Mouse (Mus musculus) lung, adult 18-20 months (tissue): Measurements from ENCODE around the gene Zcwpw1.
A peak's percentile ranks its signal among the peaks of the same experiment; 100 is the strongest.

ENCODE experiments used
- DNase-seq, 2 experiments: peaks; one replicate each; pipeline ENCODE4 v3.0.0; 2022; ENCODE audit warnings: mixed read lengths in 2 of 2

Zcwpw1 gene

GRCm38 (mm10) chr5:137756106-137756505 lies 31.5 kb upstream of the Zcwpw1 start:
- DNase-seq: no peak

GRCm38 (mm10) chr5:137756882-137757661 lies 30.5 kb upstream of the Zcwpw1 start:
- peak; percentile 82 to 87 for DNase-seq

- no peak for DNase-seq
Observed at GRCm38 (mm10) chr5:137757887-137758286, 29.7 kb upstream of the Zcwpw1 start.

DNA sequence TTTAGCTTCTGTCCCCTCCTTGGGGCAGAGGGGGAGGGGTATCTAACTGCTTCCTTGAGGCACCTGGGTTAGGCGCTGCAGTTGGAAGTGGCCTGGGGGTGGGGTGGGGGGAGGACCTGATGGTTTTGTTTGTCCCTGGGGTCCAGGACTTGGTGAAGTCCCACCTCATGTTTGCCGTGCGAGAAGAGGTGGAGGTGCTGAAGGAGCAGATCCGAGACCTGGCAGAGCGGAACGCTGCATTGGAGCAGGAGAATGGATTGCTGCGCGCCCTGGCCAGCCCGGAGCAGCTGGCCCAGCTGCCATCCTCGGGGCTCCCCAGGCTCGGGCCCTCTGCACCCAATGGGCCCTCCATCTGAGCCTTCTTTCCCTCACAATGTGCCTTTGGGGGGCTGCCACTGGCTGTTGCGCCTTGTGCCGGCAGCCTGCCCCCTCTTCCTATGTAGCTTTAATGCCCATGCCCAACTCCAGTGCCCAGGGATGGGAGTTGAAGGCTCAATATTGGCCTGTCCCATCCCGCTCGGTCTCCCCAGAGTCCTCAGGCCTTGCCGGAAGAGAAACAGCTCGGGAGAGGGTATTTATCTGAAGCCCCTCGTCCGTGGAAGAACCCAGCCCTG lies 28.6 kb upstream of the Zcwpw1 start:
- no peak for DNase-seq

- peak; percentile 89 to 93 for DNase-seq
Observed at GRCm38 (mm10) chr5:137759971-137760412, 27.6 kb upstream of the Zcwpw1 start.

GRCm38 (mm10) chr5:137764609-137765340 lies 22.8 kb upstream of the Zcwpw1 start:
- DNase-seq: no peak

DNA sequence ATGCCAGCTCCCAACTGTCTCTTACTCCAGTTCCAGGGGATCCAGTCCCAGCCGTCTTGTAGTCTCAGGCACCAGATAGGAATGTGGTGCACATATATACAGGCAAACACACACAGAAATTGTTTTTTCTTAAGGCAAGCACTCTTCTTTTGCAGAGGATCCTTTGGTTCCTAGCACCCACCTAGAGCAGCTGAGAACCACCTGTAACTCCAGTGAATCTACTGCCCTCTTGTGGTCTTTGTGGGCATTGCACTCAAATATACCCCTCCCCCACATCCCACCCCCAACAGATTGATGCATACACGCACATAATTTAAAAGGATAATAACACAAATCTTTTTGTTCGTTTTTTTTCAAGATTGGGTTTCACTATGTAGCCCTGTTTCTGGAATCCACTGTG lies 21.3 kb upstream of the Zcwpw1 start:
- DNase-seq: no peak

- DNase-seq: no peak
Observed at GRCm38 (mm10) chr5:137768475-137768874, 19.1 kb upstream of the Zcwpw1 start.

- DNase-seq: no peak
Observed at GRCm38 (mm10) chr5:137770709-137771108, 16.9 kb upstream of the Zcwpw1 start.

GRCm38 (mm10) chr5:137772755-137773154 lies 14.8 kb upstream of the Zcwpw1 start:
- DNase-seq: no peak

GRCm38 (mm10) chr5:137775587-137776290 lies 11.9 kb upstream of the Zcwpw1 start:
- no peak for DNase-seq

- peak; percentile 44 to 64 for DNase-seq
Observed at GRCm38 (mm10) chr5:137776408-137776918, 11.1 kb upstream of the Zcwpw1 start.

GRCm38 (mm10) chr5:137777267-137777845 lies 10.2 kb upstream of the Zcwpw1 start:
- no peak for DNase-seq

- peak; percentile 96 to 97 for DNase-seq
Observed at GRCm38 (mm10) chr5:137778635-137779034, 9.0 kb upstream of the Zcwpw1 start, which contains the start of gene Ppp1r35. Gene Ppp1r35, plus strand, starts transcription at chr5:137778849.

DNA sequence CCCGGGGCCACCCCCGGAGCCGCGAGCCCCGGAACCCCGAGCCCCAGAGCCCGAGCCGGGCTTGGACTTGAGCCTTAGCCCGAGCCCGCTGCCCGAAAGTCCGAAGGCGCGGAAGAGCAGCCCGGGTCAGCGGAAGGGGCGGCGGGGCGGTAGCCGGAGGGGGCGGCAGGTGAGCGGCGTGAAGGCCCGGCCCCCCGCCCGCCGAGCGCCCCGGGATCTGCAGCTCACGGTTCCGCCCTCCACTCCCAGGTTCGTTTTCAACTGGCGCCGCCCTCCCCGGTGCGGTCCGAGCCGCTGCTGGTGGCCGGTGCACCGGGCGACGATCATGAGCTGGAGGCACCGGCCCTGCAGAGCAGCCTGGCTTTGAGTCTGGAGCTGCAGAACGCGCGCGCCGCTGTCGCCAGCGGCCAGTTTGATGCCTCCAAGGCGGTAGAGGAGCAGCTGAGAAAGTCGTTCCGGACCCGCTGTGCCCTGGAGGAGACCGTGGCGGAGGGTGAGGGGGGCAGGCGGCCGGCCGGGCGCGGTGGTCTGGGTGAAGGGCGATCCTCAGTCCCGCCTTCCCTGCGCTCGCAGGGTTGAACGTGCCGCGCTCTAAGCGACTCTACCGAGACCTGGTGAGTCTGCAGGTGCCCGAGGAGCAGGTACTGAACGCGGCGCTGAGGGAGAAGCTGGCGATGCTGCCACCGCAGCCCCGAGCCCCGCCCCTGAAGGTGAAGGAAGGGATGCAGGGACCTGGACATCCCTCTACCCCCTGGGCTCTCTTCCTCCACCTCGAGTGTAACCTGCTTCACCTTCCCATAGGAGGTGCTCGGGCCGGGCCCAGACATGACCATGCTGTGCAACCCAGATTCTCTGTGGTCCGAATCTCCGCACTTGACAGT lies 8.3 kb upstream of the Zcwpw1 start:
- peak; percentile 42 to 43 for DNase-seq

- DNase-seq: no peak
Observed at GRCm38 (mm10) chr5:137781661-137782060, 5.9 kb upstream of the Zcwpw1 start.

- no peak for DNase-seq
Observed at GRCm38 (mm10) chr5:137782776-137783522, 4.6 kb upstream of the Zcwpw1 start.

- no peak for DNase-seq
Observed at GRCm38 (mm10) chr5:137783901-137784540, 3.6 kb upstream of the Zcwpw1 start.

- no peak for DNase-seq
Observed at GRCm38 (mm10) chr5:137784546-137784945, 3.1 kb upstream of the Zcwpw1 start.
